Mouse (Mus musculus) brain, embryonic 14.5 days (tissue): ENCODE results near the gene Rras2. TPM values are rescaled to one million over a fixed set of nuclear protein-coding genes. Genes with fewer than 3 reads are reported as not detected.

Experiments
- DNase-seq: peaks from one replicate; pipeline ENCODE4 v3.0.0-alpha.2; 2011; ENCODE audit warnings: low read depth
- CTCF ChIP-seq: fragments of 200-500 bp; IDR thresholded peaks from 2 replicates; pipeline ENCODE4 v1.5.1; 2012; ENCODE audit warnings: inconsistent platforms, mild to moderate bottlenecking, moderate library complexity, borderline replicate concordance; ENCODE audit not compliant: insufficient read depth, insufficient read length; ENCODE audit errors: extremely low read depth
- POLR2A ChIP-seq: fragments of 200-500 bp; IDR thresholded peaks from 2 replicates; pipeline ENCODE4 v1.6.1; 2012; ENCODE audit warnings: mild to moderate bottlenecking, inconsistent platforms, borderline replicate concordance; ENCODE audit not compliant: poor library complexity, insufficient read depth, insufficient read length, severe bottlenecking; ENCODE audit errors: extremely low read depth
- polyA plus RNA-seq: library from polyadenylated mRNA; depleted of rRNA; stranded (reverse); fragments of >200 nt; gene quantifications from 2 replicates; pipeline ENCODE4 v1.2.3, GENCODE M21; 2012

Rras2 gene
- polyA plus RNA-seq, 1 experiment: 23.1 TPM

DNA sequence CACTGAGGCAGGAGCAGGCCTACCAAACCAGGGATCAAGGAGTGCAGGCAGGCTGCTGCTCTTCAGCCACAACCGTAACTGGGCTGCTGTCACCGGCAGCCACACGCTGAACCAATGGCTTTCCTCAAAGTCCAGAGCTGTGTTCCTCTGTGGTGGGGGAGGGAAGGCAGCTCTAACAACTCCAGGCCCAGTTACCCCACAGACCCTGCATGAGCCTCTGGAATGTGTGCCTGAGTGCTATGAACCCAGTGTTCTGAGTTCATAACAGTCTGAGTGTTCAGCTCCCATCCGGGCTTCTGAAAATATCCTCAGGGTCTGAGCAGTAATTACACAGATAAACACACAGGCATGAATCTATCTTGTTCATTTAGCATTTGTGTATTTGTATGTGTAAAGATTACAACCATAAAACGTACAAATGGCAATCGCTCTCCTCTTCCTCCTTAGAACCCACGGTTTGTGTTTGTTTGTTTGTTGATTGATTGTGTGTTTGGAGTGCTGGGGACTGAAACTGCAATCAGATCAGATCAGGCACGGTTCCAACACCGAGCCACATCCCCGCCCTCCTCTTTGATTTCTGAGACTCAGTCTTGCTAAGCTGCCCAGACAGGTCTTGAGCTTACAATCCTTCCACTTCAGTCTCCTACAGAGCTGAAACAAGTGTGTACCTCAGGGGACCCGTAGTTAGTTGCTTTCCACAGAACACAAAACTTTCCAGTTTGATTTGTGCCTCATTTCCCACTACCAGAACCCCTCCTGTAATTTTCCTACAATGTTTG lies 52.0 kb downstream of the Rras2 start:
- TF ChIP-seq POLR2A (no peak), CTCF (no peak)
- DNase-seq: peak; percentile 19

DNA sequence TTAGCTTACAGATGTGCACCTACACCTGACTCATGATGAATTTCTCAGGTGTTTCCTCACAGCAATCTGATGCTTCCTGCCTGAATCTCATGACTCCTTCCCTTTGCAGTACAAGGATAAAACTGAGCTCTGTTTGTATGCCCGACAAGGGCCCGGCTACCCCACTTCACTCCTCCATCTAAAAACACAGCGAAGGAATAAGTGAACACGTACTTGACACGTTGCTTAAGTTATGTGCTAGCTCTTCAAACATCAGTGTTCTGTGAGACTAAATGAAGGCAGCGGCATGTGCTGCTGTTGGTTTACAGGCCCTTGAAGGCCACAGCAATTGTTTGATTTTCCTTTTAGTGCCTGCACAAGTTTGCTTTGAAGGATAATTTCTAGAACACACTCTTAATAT lies 53.6 kb downstream of the Rras2 start:
- no peak for DNase-seq
- TF ChIP-seq POLR2A (no peak), CTCF (no peak)

DNA sequence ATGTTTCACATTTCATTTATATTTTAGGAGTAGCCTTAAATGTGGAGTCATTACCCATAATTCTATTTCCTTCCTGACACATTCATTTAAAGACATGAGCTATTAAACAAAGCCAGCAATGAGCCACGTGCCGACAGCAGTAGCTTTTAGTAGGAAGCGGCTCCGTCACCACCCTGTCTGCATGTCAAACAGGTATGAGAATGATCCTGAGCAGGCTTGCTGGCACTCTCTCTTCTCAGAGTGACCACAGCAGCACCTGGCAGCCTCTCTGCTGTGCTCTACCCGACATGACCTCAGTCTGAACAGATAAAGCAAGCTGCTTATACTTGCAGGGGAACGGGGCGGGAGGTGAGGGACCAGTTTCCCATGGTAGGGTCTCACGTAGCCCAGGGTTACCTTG lies 54.0 kb downstream of the Rras2 start:
- TF ChIP-seq POLR2A (no peak), CTCF (no peak)
- DNase-seq: no peak

DNA sequence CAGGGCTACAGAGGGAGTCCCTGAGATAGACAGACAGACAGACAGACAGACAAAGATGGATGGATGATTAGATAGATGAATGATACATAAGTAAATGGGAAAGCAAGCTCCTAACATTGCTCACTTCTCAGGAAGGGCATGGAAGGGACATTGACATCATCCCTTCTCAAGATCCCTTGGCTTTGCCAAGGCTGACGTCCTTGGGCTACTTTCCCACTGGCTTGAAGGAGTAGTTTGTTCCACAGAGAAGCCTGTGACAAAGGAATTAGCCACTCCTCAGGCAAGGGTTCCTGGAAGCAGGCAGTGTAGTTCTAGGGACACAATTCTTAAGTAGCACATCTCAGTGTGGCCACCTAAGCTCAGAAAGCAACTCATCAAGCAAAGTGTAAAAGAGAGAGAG lies 55.1 kb downstream of the Rras2 start:
- no peak for TF ChIP-seq CTCF
- no peak for TF ChIP-seq POLR2A
- no peak for DNase-seq

DNA sequence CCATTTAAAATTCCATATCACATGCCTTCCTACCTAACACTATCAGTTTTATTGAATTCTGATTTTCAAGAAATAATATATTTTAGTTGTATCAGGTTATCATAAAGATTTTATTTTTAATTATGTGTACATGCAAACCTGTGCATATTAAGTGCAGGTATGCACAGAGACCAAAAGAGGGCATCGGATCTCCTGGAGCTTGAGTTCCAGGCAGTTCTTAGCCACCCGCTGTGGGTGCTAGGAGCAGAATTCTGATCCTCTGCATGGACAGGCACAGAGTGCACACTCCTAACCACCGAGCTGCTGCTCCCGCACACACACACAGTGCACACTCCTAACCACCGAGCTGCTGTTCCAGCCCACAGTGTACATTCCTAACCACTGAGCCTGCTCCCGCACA lies 57.1 kb downstream of the Rras2 start:
- no peak for TF ChIP-seq POLR2A
- TF ChIP-seq CTCF: no peak
- no peak for DNase-seq

DNA sequence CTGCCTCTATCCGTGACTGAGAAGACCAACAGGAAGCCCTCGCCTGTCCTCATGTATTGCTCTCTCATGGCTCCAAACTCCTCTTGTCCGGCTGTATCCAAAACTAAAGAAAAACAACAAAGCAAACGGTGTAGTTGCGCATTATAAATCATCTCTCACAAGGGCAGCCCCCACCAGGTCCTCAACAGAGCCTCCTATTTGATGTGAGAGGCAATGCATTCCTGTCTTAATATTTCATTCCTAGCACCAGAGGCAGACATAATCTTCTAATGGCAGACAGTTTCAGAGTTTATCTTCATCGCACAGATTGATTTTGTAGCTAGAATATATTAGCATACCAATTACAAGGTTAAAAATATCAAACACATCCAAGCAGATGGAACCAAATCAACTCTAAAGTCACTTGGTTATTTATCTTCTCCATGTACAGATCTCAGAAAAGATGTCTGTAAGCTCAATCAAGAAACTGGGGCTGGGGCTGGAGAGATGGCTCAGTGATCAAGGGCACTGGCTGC lies 58.6 kb downstream of the Rras2 start:
- no peak for TF ChIP-seq POLR2A
- TF ChIP-seq CTCF: no peak
- DNase-seq: peak; percentile 64

DNA sequence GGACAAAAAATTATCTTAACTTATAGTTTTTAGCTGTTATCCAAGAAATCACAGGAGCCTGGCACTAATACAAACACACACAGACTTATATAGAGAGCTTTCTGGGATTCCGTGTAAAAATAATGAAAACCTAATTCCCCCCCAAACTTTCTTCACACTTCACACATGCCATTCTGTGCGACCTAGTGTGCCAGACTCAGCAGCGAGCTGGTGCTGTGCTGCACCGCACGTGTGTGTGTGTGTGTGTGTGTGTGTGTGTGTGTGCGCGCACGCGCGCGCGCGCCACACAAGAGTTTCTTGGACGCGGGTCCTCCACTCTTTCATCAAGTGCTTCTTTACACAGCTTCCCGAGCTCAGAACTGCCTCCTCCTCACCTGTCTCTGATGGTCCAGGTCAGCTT lies 59.4 kb downstream of the Rras2 start:
- no peak for TF ChIP-seq CTCF
- TF ChIP-seq POLR2A: no peak
- peak; percentile 55 for DNase-seq

DNA sequence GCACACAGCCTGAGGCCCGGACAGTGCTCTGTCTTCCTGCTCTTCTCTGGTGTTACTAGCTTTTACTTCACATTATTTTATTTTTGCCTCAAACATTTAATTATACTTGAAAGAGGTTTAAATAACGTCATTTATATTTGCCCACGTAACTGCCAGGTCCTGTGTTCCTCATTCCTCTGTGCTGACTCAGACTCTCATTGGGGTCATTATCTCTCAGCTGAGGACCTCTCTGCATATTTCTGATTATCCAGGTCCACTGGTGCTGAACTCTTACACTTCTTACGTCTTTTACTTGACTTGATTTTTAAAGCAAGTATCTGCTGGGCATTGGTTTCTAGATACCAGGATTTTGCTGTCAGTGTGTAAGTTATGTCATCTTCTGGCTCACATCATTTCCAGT lies 63.9 kb downstream of the Rras2 start:
- no peak for TF ChIP-seq CTCF
- no peak for TF ChIP-seq POLR2A

DNA sequence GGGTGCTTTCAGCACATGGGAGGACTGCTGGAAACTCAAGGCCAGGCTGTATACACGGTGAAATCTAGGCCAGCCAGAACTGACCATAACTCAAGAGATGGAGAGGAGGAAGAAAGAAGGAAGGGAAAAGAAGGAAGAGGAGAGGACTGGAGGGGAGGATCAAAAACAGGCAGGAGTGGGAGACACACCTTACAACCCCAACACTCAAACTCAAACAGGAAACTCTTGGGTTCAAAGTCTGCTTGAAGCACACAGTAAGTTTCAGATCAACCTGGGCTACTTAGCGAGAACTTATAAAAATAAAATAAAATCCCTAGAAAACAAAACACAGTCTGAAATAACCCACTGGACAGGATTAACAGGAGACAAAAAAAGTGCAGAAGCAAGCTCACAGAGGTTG lies 71.8 kb downstream of the Rras2 start:
- TF ChIP-seq POLR2A: no peak
- no peak for TF ChIP-seq CTCF
- DNase-seq: no peak

More for the DNA sequence above, 63.9 kb downstream of the Rras2 start:
- DNase-seq: no peak

DNA sequence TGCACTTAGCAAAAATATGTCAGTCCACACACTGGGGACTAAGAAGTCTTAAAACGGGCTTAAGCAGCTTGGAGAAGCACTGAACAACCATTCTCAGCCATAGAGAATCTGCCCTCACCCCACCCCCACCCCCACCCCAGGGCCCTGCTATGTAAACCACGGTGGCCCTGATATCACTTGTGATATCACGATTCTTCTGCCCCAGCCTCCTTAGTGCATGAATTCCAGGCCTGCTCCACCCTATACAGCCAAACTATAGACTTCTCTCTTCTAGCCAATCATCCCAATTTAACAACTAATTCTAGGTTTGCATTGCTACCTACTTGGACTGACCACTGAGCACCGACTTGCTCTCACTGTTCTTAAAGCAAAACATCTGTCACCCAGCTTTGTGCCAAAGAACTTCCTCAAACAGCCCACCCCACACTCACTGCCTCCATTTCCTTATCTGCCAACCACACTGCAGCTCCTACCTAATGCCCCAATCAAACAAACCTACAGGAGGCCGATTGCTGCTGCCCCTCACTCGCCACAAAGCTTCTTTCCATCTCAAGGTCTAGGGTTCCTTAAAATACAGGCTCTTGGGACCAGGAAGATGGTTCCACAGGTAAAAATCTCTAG lies 73.5 kb downstream of the Rras2 start:
- no peak for DNase-seq
- TF ChIP-seq CTCF (no peak), POLR2A (no peak)

DNA sequence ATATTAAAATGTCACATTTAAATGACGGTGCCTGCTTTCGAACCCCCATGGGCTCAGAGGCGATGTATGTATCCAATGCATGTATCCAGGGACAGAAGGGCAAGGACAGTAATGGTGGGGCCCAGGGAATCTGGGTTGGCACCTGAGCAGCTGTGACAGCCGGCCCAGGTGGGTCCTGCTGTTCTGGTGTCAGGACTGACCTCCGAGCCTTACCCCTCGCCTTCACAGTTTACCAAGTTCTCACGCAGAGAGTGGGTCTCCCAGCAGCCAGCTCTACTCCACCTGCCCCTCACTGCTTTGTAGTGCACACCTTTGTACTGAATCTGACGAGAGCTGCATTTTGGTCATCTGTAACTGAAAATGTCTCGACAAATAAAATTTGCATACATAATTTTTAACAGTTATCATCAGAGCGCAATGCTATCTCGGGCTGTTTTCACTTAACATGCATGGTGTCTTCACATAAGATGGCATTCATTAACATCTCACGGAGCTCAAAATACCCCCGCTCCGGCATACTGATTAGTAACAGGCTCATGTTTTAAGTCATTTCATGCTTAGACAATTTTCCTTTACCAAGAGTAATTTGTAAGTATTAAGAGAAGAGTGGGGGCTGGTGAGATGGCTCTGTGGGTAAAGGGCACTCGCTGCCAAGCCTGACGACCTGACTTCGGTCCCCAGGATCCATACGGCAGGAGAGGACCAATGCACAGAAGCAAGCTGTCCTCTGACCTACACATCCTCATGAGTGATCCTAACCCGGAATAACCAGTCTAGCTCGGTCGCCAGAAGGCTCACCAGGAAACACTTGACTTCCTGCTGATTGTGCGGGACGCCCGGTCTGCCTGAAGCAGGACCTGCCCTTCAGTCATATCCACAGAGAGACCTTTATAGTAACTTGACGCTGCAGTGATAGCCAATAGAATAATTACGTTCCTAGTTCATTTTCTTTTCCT lies 74.3 kb downstream of the Rras2 start:
- TF ChIP-seq POLR2A (no peak), CTCF (no peak)
- DNase-seq: peak; percentile 59

DNA sequence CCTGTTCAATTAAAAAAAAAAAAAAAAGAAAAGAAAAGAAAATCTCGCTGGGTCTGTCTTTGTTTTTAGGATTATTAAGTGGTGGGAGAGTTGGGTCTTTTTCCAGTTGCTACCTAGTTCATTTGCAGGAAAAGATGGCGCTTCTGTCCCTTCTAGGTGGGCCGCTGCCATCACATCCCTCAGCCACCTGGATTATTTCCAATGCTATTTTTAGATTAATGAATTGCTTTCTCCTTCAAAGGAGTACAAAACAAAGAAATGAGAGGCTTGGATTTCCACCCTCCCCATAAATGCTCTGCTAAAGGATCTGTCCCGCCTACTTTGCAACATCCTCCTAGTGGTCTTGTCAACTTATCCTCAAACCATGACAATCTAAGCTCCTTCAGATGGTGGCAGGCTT lies 76.2 kb downstream of the Rras2 start:
- peak; percentile 61 for DNase-seq
- no peak for TF ChIP-seq POLR2A
- no peak for TF ChIP-seq CTCF

DNA sequence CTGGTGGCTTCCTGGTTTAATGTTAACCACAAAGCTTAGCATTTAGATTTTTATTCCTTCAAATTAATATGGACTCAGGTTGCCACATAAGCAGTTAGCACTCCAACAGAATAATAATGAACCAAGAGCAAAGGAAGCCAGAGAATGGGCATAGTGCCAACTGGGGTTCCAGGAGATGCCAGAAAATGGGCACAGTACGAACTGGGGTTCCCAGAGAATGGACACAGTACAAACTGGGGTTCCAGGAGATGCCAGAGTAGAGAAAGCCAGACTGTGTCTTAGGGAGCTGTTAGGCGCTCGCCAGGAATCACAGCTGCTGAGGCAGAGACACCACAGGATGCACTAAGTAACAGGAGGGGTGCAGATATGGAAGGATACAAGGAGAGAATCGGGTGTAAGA lies 80.3 kb downstream of the Rras2 start:
- peak; percentile 45 for DNase-seq
- no peak for TF ChIP-seq POLR2A
- no peak for TF ChIP-seq CTCF
